Mouse (Mus musculus): ENCODE measurements around the gene Zdhhc21. TPM values are rescaled to one million over a fixed set of nuclear protein-coding genes. Genes with fewer than 3 reads are reported as not detected.

Gene Zdhhc21
- total and polyA plus RNA-seq, 2 experiments from 2014 or later: 13.4 to 41.3 TPM

DNA sequence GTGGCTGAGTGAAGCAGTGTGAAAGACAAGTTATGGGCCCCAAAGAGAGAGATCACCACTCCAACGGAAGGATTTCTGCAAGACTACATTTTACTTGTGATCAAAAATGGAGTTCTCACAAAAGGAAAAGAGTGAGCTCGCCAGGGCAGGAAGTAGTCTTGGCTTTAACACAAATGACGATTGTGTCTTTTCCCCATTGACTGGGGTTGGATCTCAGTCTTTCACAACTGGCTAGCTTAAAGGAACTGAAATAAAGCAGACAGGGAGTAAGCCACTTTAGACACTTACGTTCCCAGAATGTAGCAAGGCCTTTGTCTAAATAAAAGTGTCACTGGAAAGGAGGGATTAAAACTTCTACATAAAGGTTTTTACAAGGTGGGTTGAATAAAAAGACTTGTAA lies 7.4 kb upstream of the Zdhhc21 start:
- Histone ChIP-seq H3K9ac (replicated peaks; ENCODE audit: low read length) (no peak overlapping the region), H3K36me3 (ENCODE audit: insufficient read depth, low read length) (no peaks in the 10 kb centered on the region), H3K4me3 (ENCODE audit: low read length) (no peak overlapping the region), H3K27ac (no peak overlapping the region), H3K9me3 (ENCODE audit: low read length) (no peaks in the 10 kb centered on the region), H3K4me2 (ENCODE audit: low read depth, low read length) (no peak overlapping the region), H3K27me3 (ENCODE audit: insufficient read depth, low read length) (no peaks in the 10 kb centered on the region), H3K4me1 (ENCODE audit: insufficient read depth, low read length) (peaks cover 3% of the 10 kb centered on the region; the same call in 1 of the 2 replicates)
- DNase-seq (ENCODE audit: low spot score) (no peak), ATAC-seq (no peak)
- no peak for TF ChIP-seq CTCF (IDR thresholded peaks at IDR 0.05; ENCODE audit: low read depth)
- WGBS: 58% methylated on average over 4 of the region's 4 CpGs

DNA sequence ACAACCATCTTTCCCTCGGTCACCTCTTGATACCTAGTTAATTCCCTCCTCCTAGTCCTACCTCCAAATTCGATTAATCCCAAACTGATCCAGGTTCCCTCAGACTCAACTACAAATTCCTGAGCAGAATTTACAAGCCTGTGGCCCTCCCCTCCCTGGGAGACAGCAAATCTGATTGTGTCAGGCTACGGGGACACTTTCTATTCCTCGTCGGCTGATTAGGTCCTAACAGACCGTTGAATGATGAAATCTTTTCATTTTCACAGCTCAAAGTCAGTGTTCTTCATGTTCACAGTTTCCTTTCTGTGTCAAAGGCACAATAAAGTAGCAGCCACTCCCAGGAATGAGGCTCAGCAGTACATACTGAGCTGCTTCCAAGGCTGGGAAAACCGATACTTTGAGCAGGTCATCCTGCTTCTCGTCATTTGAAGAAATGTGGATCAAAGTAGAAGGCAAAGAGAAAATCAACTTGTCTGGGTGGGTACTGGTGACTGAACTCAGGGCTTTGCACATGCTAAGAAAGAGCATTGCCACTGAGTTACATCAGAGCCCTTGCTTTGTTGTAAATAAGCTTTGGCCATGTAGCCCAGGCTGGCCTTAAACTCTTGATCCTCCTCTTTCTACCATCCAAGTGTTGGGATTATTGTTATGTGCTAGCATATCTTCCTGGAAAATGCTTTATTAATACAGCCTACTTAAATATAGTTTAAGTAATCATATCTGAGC lies 5.4 kb upstream of the Zdhhc21 start:
- H3K4me2 ChIP-seq (ENCODE audit: low read depth, low read length): no peak overlapping the region
- no peak overlapping the region for H3K9ac ChIP-seq (replicated peaks; ENCODE audit: low read length)
- peaks cover 3% of the 10 kb centered on the region; the same call in 1 of the 2 replicates for H3K4me1 ChIP-seq (ENCODE audit: insufficient read depth, low read length)
- no peaks in the 10 kb centered on the region for H3K27me3 ChIP-seq (ENCODE audit: insufficient read depth, low read length)
- H3K9me3 ChIP-seq (ENCODE audit: low read length): no peaks in the 10 kb centered on the region
- no peaks in the 10 kb centered on the region for H3K36me3 ChIP-seq (ENCODE audit: insufficient read depth, low read length)
- DNase-seq (ENCODE audit: low spot score) (no peak), ATAC-seq (no peak)
- 72% methylated on average over 8 of the region's 8 CpGs for WGBS
- H3K4me3 ChIP-seq (ENCODE audit: low read length): no peak overlapping the region
- H3K27ac ChIP-seq: no peak overlapping the region
- no peak for TF ChIP-seq CTCF (IDR thresholded peaks at IDR 0.05; ENCODE audit: low read depth)

DNA sequence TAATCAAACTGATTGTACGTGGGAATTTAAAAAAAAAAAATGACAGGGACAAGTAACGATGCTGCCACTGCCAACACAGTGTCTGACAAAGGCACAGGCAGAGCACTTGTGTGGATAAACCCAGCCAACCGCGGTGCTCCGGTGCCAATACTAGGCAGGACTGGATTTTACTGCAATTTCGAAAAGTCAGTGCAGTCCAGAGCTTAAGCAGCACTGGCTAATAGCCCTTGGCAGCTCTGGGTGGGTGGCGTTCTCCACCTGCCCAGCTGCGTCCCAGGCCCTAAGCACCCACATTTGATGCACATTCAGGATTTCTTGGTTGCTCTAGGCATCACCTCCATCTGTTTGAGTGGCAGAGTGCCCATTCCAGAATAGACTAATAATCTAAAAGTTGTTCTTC lies 3.6 kb upstream of the Zdhhc21 start:
- no peak overlapping the region for H3K27ac ChIP-seq
- no peak overlapping the region for H3K9ac ChIP-seq (replicated peaks; ENCODE audit: low read length)
- peaks cover 8% of the 10 kb centered on the region; the same call in 1 of the 2 replicates for H3K4me1 ChIP-seq (ENCODE audit: insufficient read depth, low read length)
- H3K36me3 ChIP-seq (ENCODE audit: insufficient read depth, low read length): no peaks in the 10 kb centered on the region
- WGBS: 59% methylated on average over 8 of the region's 8 CpGs
- no peak for TF ChIP-seq CTCF (IDR thresholded peaks at IDR 0.05; ENCODE audit: low read depth)
- no peaks in the 10 kb centered on the region for H3K27me3 ChIP-seq (ENCODE audit: insufficient read depth, low read length)
- H3K4me2 ChIP-seq (ENCODE audit: low read depth, low read length): no peak overlapping the region
- no peaks in the 10 kb centered on the region for H3K9me3 ChIP-seq (ENCODE audit: low read length)
- H3K4me3 ChIP-seq (ENCODE audit: low read length): no peak overlapping the region
- DNase-seq (ENCODE audit: low spot score) (peak; percentile 57), ATAC-seq (no peak)

DNA sequence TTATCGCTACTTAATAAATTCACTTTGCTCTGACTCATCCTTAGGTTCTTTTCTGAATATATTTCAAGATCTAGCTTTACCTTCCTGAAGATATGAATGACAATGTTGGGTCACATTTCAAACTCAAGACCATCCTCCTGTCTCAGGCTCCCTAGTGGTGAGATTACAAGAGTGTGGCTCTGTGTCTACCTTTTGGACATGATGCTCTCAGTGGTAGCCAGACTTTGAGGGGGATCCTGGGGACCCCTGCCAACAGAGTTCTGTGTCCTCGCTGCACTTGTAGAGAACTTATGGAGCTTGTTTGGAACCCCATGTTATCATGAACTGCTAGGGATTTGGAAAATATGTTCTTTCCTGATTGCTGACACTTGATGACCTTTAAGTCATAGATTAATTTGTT lies 1.7 kb upstream of the Zdhhc21 start:
- Histone ChIP-seq H3K27ac (no peak overlapping the region), H3K27me3 (ENCODE audit: insufficient read depth, low read length) (no peaks in the 10 kb centered on the region), H3K4me2 (ENCODE audit: low read depth, low read length) (no peak overlapping the region), H3K4me3 (ENCODE audit: low read length) (no peak overlapping the region), H3K9ac (replicated peaks; ENCODE audit: low read length) (no peak overlapping the region), H3K4me1 (ENCODE audit: insufficient read depth, low read length) (peaks cover 8% of the 10 kb centered on the region; the same call in 1 of the 2 replicates), H3K9me3 (ENCODE audit: low read length) (no peaks in the 10 kb centered on the region), H3K36me3 (ENCODE audit: insufficient read depth, low read length) (no peaks in the 10 kb centered on the region)
- no peak for TF ChIP-seq CTCF (IDR thresholded peaks at IDR 0.05; ENCODE audit: low read depth)
- no peak for DNase-seq (ENCODE audit: low spot score)
- ATAC-seq: no peak
- 95% methylated on average over 2 of the region's 2 CpGs for WGBS

DNA sequence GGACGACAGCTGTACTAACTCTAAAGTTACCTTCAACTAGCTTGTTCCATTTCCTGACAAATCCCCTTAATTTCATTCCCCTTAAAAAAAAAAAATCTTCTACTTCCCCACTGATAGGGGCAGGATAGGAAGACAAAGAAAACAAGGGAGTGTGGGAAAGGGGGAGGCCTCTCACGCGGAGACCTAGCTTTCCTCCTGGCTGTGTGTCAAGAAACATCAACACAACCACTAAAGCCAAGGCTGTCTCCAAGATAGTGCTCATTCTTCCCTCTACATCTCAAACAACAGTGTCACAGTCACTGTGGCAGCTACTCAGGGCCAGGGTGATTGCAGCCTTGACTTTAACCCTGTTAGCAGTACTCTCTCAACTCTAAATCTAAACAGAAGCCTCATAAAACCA lies 808 bp upstream of the Zdhhc21 start:
- Histone ChIP-seq H3K4me2 (ENCODE audit: low read depth, low read length) (no peak overlapping the region), H3K9me3 (ENCODE audit: low read length) (no peaks in the 10 kb centered on the region), H3K27ac (0 out of 2 replicates have a peak overlapping the region, but pooled peaks have one; percentile 11), H3K36me3 (ENCODE audit: insufficient read depth, low read length) (no peaks in the 10 kb centered on the region), H3K27me3 (ENCODE audit: insufficient read depth, low read length) (no peaks in the 10 kb centered on the region), H3K4me3 (ENCODE audit: low read length) (no peak overlapping the region), H3K4me1 (ENCODE audit: insufficient read depth, low read length) (peaks cover 8% of the 10 kb centered on the region; the same call in 1 of the 2 replicates), H3K9ac (replicated peaks; ENCODE audit: low read length) (no peak overlapping the region)
- TF ChIP-seq CTCF (IDR thresholded peaks at IDR 0.05; ENCODE audit: low read depth): no peak
- 28% methylated on average over 3 of the region's 3 CpGs for WGBS
- DNase-seq (ENCODE audit: low spot score) (peak; percentile 48), ATAC-seq (no peak)

DNA sequence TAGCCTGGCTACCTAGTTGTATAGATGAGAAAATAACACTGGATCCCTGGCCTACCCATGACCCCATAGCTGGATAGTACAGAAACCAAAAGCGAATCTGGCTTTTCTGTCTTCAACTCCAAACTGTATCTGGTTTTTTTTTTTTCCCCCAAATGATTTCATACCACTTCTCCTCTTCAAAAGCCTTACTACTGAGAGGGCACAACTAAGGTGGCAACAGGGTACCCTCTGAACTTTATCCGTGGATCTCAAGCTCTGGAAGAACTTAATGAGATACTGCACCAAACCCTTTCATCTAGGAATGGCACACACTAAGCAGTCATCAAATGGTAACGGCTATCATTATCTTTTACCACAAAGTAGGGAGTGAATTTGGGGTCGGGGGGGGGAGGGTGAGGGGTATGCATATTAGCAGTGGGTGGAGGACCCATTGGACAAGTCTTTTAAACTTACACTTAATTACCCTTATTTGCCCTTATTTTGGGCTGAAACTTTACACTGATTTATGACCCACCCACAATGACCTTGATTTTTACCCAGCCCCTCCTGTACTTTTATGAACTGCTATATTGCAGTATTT lies 1.2 kb downstream of the Zdhhc21 start:
- Histone ChIP-seq H3K4me2 (ENCODE audit: low read depth, low read length) (peak overlapping the region; percentile 64), H3K4me3 (ENCODE audit: low read length) (peak overlapping the region; percentile 67), H3K9me3 (ENCODE audit: low read length) (no peaks in the 10 kb centered on the region), H3K27ac (peak overlapping the region; percentile 93), H3K36me3 (ENCODE audit: insufficient read depth, low read length) (no peaks in the 10 kb centered on the region), H3K27me3 (ENCODE audit: insufficient read depth, low read length) (no peaks in the 10 kb centered on the region), H3K4me1 (ENCODE audit: insufficient read depth, low read length) (peaks cover 8% of the 10 kb centered on the region; the same call in 1 of the 2 replicates), H3K9ac (replicated peaks; ENCODE audit: low read length) (peak overlapping the region; percentile 82)
- no peak for ATAC-seq
- 25% methylated on average over 4 of the region's 4 CpGs for WGBS
- TF ChIP-seq CTCF (IDR thresholded peaks at IDR 0.05; ENCODE audit: low read depth): no peak
- DNase-seq (ENCODE audit: low spot score): no peak

DNA sequence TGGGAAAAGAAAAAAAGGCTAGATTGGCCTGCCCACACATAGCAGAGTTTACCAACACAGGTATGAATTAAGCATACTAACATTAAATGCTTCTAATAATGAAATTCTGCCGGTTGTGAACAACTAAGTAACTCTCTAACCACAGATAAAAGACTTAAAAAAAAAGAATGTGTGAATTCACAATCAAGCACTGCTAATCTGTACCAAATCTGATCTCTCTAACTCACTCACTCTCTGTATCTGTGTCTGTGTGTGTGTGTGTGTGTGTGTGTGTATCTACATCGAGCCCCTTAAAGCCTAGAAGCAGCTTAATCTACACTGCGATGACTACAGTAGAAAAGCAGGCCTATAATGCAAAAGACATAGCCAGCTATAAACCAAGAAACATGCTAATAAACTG lies 2.8 kb downstream of the Zdhhc21 start:
- H3K27ac ChIP-seq: no peak overlapping the region
- no peak overlapping the region for H3K4me3 ChIP-seq (ENCODE audit: low read length)
- WGBS: 82% methylated on average over 3 of the region's 3 CpGs
- no peak overlapping the region for H3K4me2 ChIP-seq (ENCODE audit: low read depth, low read length)
- 0 out of 2 replicates have a peak, but pooled peaks cover 4% of the 10 kb centered on the region for H3K4me1 ChIP-seq (ENCODE audit: insufficient read depth, low read length)
- ATAC-seq (no peak), DNase-seq (ENCODE audit: low spot score) (no peak)
- H3K9ac ChIP-seq (replicated peaks; ENCODE audit: low read length): no peak overlapping the region
- H3K36me3 ChIP-seq (ENCODE audit: insufficient read depth, low read length): no peaks in the 10 kb centered on the region
- no peaks in the 10 kb centered on the region for H3K27me3 ChIP-seq (ENCODE audit: insufficient read depth, low read length)
- H3K9me3 ChIP-seq (ENCODE audit: low read length): no peaks in the 10 kb centered on the region
- TF ChIP-seq CTCF (IDR thresholded peaks at IDR 0.05; ENCODE audit: low read depth): no peak
